Mouse (Mus musculus) cerebellum, adult 2 months (tissue): ENCODE measurements around the gene Cblb. TPM values are rescaled to one million over a fixed set of nuclear protein-coding genes. Genes with fewer than 3 reads are reported as not detected.

Source experiments
- DNase-seq, 2 experiments: peaks; one replicate each; pipeline ENCODE4 v3.0.0; 2021
- H3K27ac ChIP-seq: fragments of 200-500 bp; 2 replicates; pipeline ENCODE4 v1.5.1; 2012; ENCODE audit warnings: low read length, control low read depth, inconsistent platforms; ENCODE audit not compliant: insufficient read depth
- H3K27me3 ChIP-seq: fragments of 200-500 bp; 2 replicates; pipeline ENCODE4 v1.6.1; 2012; ENCODE audit warnings: inconsistent platforms, mild to moderate bottlenecking, low read length, moderate library complexity; ENCODE audit not compliant: control insufficient read depth, insufficient read depth
- H3K4me1 ChIP-seq: fragments of 200-500 bp; 2 replicates; pipeline ENCODE4 v1.6.1; 2011; ENCODE audit warnings: low read length; ENCODE audit not compliant: control insufficient read depth, insufficient read depth
- H3K4me3 ChIP-seq: fragments of 200-500 bp; replicated peaks from 2 replicates; pipeline ENCODE3; 2011; ENCODE audit warnings: mild to moderate bottlenecking, low read depth, low read length, control low read depth; ENCODE audit not compliant: insufficient read depth
- CTCF ChIP-seq: fragments of 200-500 bp; IDR thresholded peaks from 2 replicates; pipeline ENCODE4 v1.5.1; 2011; ENCODE audit warnings: low read depth, mild to moderate bottlenecking, control low read depth, low read length, moderate library complexity, borderline replicate concordance; ENCODE audit not compliant: insufficient read depth
- POLR2A ChIP-seq: fragments of 200-500 bp; IDR thresholded peaks from 2 replicates; pipeline ENCODE4 v1.6.1; 2011; ENCODE audit warnings: low read length, control low read depth, borderline replicate concordance; ENCODE audit not compliant: insufficient read depth
- WGBS: fragments of 180-500 bp; shearing (Covaris S2); methylation state at CpG from one replicate; pipeline ENCODE4 v1.1.7; 2018; 5-methylcytosine and 5-hydroxymethylcytosine counted together
- polyA plus RNA-seq: library from polyadenylated mRNA; depleted of rRNA; stranded (reverse); fragments of >200 nt; gene quantifications from 2 replicates; pipeline ENCODE4 v1.2.3, GENCODE M21; 2012

The Cblb gene
- polyA plus RNA-seq, 1 experiment, result 14.2 TPM

GRCm38 (mm10) chr16:52144792-52145191 is 113.8 kb downstream of the Cblb start:
- no peak for DNase-seq
- Histone ChIP-seq H3K4me3 (no peak overlapping the region), H3K27ac (no peak overlapping the region), H3K4me1 (no peaks in the 10 kb centered on the region), H3K27me3 (no peaks in the 10 kb centered on the region)
- 93% methylated on average over 5 of the region's 5 CpGs for WGBS
- TF ChIP-seq CTCF (no peak), POLR2A (no peak)

DNA sequence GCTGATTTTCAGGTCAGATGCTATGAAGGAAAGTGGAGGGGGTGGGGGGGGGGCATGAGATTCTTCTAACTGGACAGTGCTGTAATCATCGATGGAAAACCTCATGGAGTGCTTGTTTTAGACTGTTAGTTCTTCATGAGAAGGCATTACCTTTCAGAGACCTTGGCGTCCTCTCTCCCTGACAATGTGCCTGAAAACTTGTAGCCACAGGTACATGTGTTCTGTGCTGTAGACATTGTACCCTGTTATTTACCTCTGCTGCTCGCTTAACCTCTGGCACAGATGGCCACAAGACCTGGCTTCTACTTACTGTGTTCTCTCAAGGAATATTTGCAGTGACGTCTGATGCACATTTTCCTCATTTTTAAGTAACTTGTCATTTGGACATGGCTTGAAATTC is 114.5 kb downstream of the Cblb start:
- 86% methylated on average over 4 of the region's 4 CpGs for WGBS
- DNase-seq, result no peak
- no peak overlapping the region for H3K4me3 ChIP-seq

DNA sequence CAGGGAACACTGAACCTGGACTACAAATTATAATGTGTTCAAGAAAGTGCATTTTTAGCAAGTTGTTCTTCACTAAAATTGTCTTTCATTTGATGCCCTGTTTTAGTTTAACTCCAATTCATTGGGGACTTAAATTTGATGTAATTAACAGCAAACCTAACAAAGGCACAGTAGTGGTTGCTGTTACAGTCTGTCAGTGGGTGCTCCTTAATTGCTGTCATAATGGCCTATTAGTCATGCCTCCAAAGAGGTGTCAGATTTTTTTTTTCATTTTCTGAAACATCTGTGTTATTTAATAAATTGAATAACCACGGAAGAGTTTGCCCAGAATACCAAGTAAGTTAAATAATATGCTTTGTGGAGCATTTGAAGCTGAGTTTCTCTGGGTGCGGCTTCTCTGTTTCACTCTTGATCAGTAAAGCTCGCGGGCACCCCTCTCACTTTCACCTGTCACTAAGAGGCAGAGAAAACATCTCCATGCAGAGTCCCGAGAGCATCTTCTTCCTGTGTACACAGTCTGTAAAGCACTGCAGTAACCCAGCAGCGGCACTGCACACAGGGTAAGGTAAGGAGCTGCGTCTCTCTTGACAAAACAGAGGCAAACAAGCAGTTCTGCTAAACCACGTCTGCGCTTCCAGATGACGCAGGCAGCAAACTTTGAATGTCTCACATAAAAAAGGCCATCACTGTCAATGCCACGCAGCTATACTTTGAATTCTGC is 116.1 kb downstream of the Cblb start:
- H3K4me3 ChIP-seq, result no peak overlapping the region
- no peaks in the 10 kb centered on the region for H3K4me1 ChIP-seq
- WGBS, result 83% methylated on average over 11 of the region's 11 CpGs
- no peaks in the 10 kb centered on the region for H3K27me3 ChIP-seq
- no peak overlapping the region for H3K27ac ChIP-seq
- DNase-seq, result no peak
- no peak for TF ChIP-seq POLR2A
- no peak for TF ChIP-seq CTCF

More for the DNA sequence above, 114.5 kb downstream of the Cblb start:
- no peak for TF ChIP-seq POLR2A
- TF ChIP-seq CTCF, result no peak
- Histone ChIP-seq H3K4me1 (no peaks in the 10 kb centered on the region), H3K27ac (no peak overlapping the region), H3K27me3 (no peaks in the 10 kb centered on the region)

- TF ChIP-seq CTCF (no peak), POLR2A (no peak)
- Histone ChIP-seq H3K27ac (no peak overlapping the region), H3K4me1 (no peaks in the 10 kb centered on the region), H3K4me3 (no peak overlapping the region), H3K27me3 (no peaks in the 10 kb centered on the region)
- 92% methylated on average over 6 of the region's 6 CpGs for WGBS
- no peak for DNase-seq
Measured at GRCm38 (mm10) chr16:52148041-52148440, 117.0 kb downstream of the Cblb start.

DNA sequence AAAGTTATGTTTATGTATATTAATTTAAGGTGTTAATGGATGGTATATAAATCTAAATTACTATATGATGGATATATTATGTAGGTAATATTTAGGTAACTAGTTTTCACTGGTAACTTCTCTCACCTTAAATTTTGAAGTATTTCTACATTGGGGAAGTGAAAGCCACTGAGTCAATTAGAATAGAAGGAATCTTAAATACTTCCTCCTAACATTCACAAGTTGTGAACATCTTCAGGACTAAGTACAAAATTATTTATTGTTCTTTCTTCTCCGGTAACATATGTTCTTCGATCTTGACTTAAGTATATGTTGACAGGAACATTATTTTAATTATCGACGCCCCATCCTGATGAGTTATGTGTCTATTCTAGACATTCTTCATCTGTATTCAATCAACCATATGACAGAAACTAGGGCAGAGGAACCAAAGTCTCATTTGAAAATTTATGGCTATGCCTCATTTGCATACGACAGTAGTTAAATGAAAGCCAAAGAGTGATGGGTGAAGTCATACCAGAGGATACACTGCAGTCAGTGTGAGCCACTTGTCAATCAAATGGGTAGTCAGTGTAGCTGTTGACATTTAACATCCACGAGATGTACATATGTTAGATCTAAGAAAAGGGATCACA is 118.2 kb downstream of the Cblb start:
- Histone ChIP-seq H3K4me3 (no peak overlapping the region), H3K4me1 (no peaks in the 10 kb centered on the region), H3K27me3 (no peaks in the 10 kb centered on the region), H3K27ac (no peak overlapping the region)
- DNase-seq, result no peak
- no peak for TF ChIP-seq CTCF
- TF ChIP-seq POLR2A, result no peak
- 85% methylated on average over 6 of the region's 6 CpGs for WGBS

GRCm38 (mm10) chr16:52155030-52155696 is 124.1 kb downstream of the Cblb start:
- no peak for TF ChIP-seq CTCF
- TF ChIP-seq POLR2A, result no peak
- no peak for DNase-seq
- H3K27me3 ChIP-seq, result no peaks in the 10 kb centered on the region
- H3K27ac ChIP-seq, result no peak overlapping the region
- no peak overlapping the region for H3K4me3 ChIP-seq
- no peaks in the 10 kb centered on the region for H3K4me1 ChIP-seq
- WGBS, result 89% methylated on average over 5 of the region's 5 CpGs

- H3K4me1 ChIP-seq, result no peaks in the 10 kb centered on the region
- 95% methylated on average over 6 of the region's 6 CpGs for WGBS
- no peak for TF ChIP-seq POLR2A
- TF ChIP-seq CTCF, result no peak
- no peak for DNase-seq
- no peak overlapping the region for H3K27ac ChIP-seq
- no peak overlapping the region for H3K4me3 ChIP-seq
- no peaks in the 10 kb centered on the region for H3K27me3 ChIP-seq
Measured at GRCm38 (mm10) chr16:52159958-52160504, 129.0 kb downstream of the Cblb start.
